22 mouse cellular contexts compared by ENCODE assay signal in genomic region chr4:114401993-114402731, GRCm38 (mm10). TPM values are rescaled to one million over a fixed set of nuclear protein-coding genes. Genes with fewer than 3 reads are reported as not detected.
DNase-seq lines count a peak whose midpoint lies in the region; ATAC-seq and TF ChIP-seq lines count a peak whose summit lies in the region.
"Had no signal": no experiment of that assay in that cellular context is flagged by ENCODE, and none has a peak within 500 bp of the region (broad histone marks: within the 10 kb centered on the region; RNA-seq: fewer than 3 reads in every experiment).

No protein-coding gene starts in this region.

- peaks cover 7% of the 10 kb centered on the region for H3K27me3 ChIP-seq in intestine, embryonic 14.5 days (replicated peaks; ENCODE audit: control insufficient read depth, insufficient read depth, low read length)
- H3K27me3 ChIP-seq in intestine, embryonic 15.5 days (replicated peaks): peaks cover 6% of the 10 kb centered on the region; the same call in 1 of the 2 replicates
- no peaks in the 10 kb centered on the region; the same call in 1 of the 2 replicates for H3K27me3 ChIP-seq in kidney, embryonic 14.5 days (ENCODE audit: control insufficient read depth, insufficient read depth, low read length)
- H3K27me3 ChIP-seq in kidney, postnatal 0 days (ENCODE audit: insufficient read depth, low read length): 0 out of 2 replicates have a peak, but pooled peaks cover 3% of the 10 kb centered on the region
- H3K27me3 ChIP-seq in hindbrain, embryonic 16.5 days (replicated peaks; ENCODE audit: control insufficient read depth, insufficient read depth, low read length): peaks cover 9% of the 10 kb centered on the region
- H3K27me3 ChIP-seq: Patski had no signal

- peak; percentile 38 for DNase-seq in intestine, embryonic 14.5 days (ENCODE audit: low spot score)
- DNase-seq in kidney, postnatal 0 days (ENCODE audit: low spot score): peak; percentile 64
- peak; percentile 17 to 50 for DNase-seq in kidney, postnatal 4 days
- DNase-seq in layer of hippocampus, adult 9-11 months: no peak
- DNase-seq: adrenal gland, postnatal 14 days; cerebellum, adult 11-12 months; cerebellum, adult 9-10 months; cerebellum, postnatal 25 days; gastrocnemius, postnatal 36 days; heart, adult 18-20 months; heart, postnatal 14 days had no signal

- ATAC-seq in intestine, embryonic 14.5 days (replicated peaks; ENCODE audit: low FRiP score, low TSS enrichment, low read depth): no peak
- ATAC-seq in intestine, embryonic 15.5 days: no peak
- ATAC-seq in kidney, embryonic 14.5 days (ENCODE audit: low FRiP score, low TSS enrichment): peak; percentile 48; the same call in 1 of the 2 replicates
- no peak for ATAC-seq in kidney, postnatal 0 days (replicated peaks; ENCODE audit: low FRiP score, low read depth)
- no peak for ATAC-seq in hindbrain, embryonic 16.5 days
- ATAC-seq: activated CD4-positive, CD25-positive, alpha-beta regulatory T cell, adult 4 months; forebrain, embryonic 15.5 days; Patski had no signal

- 64% methylated on average over 7 of the region's 7 CpGs for WGBS in intestine, embryonic 14.5 days
- WGBS in intestine, embryonic 15.5 days: 66% methylated on average over 7 of the region's 7 CpGs
- 47% methylated on average over 7 of the region's 7 CpGs for WGBS in kidney, embryonic 14.5 days
- WGBS in kidney, postnatal 0 days: 45% methylated on average over 7 of the region's 7 CpGs
- WGBS in hindbrain, embryonic 16.5 days: 65% methylated on average over 7 of the region's 7 CpGs

- H3K4me2 ChIP-seq in intestine, embryonic 14.5 days (ENCODE audit: low read length): no peak overlapping the region
- no peak overlapping the region for H3K4me2 ChIP-seq in intestine, embryonic 15.5 days (replicated peaks)
- no peak overlapping the region for H3K4me2 ChIP-seq in kidney, embryonic 14.5 days (replicated peaks; ENCODE audit: low read depth, low read length)
- H3K4me2 ChIP-seq in kidney, postnatal 0 days (ENCODE audit: low read length): no peak overlapping the region
- H3K4me2 ChIP-seq in hindbrain, embryonic 16.5 days (ENCODE audit: low read length): no peak overlapping the region
- H3K4me2 ChIP-seq: embryonic facial prominence, embryonic 15.5 days; forebrain, embryonic 15.5 days; heart, embryonic 11.5 days; heart, embryonic 15.5 days; hindbrain, embryonic 14.5 days had no signal

- H3K4me1 ChIP-seq in intestine, embryonic 14.5 days (replicated peaks; ENCODE audit: control insufficient read depth, insufficient read depth, low read length): 0 out of 2 replicates have a peak, but pooled peaks cover 5% of the 10 kb centered on the region
- peaks cover 3% of the 10 kb centered on the region; the same call in 1 of the 2 replicates for H3K4me1 ChIP-seq in intestine, embryonic 15.5 days (replicated peaks)
- peaks cover 9% of the 10 kb centered on the region for H3K4me1 ChIP-seq in kidney, embryonic 14.5 days (ENCODE audit: control insufficient read depth, insufficient read depth, low read length)
- H3K4me1 ChIP-seq in kidney, postnatal 0 days (replicated peaks; ENCODE audit: insufficient read depth, low read length): 0 out of 2 replicates have a peak, but pooled peaks cover 6% of the 10 kb centered on the region
- H3K4me1 ChIP-seq in hindbrain, embryonic 16.5 days (ENCODE audit: control insufficient read depth, insufficient read depth, low read depth, low read length): peaks cover 8% of the 10 kb centered on the region

- no peak overlapping the region for H3K4me3 ChIP-seq in intestine, embryonic 14.5 days (ENCODE audit: low read depth, low read length)
- no peak overlapping the region for H3K4me3 ChIP-seq in intestine, embryonic 15.5 days (replicated peaks)
- H3K4me3 ChIP-seq in kidney, embryonic 14.5 days (ENCODE audit: low read length): no peak overlapping the region
- no peak overlapping the region for H3K4me3 ChIP-seq in kidney, postnatal 0 days (replicated peaks; ENCODE audit: low read depth, low read length)
- no peak overlapping the region for H3K4me3 ChIP-seq in hindbrain, embryonic 16.5 days (ENCODE audit: low read length)
- H3K4me3 ChIP-seq: embryonic facial prominence, embryonic 15.5 days; erythroblast, embryonic 14.5 days; forebrain, embryonic 15.5 days; heart, embryonic 15.5 days had no signal

- no peaks in the 10 kb centered on the region for H3K36me3 ChIP-seq in intestine, embryonic 14.5 days (ENCODE audit: control insufficient read depth, insufficient read depth, low read length)
- no peaks in the 10 kb centered on the region for H3K36me3 ChIP-seq in intestine, embryonic 15.5 days
- H3K36me3 ChIP-seq in kidney, embryonic 14.5 days (ENCODE audit: control insufficient read depth, insufficient read depth, low read length): no peaks in the 10 kb centered on the region
- H3K36me3 ChIP-seq in kidney, postnatal 0 days (ENCODE audit: insufficient read depth, low read length): no peaks in the 10 kb centered on the region
- no peaks in the 10 kb centered on the region for H3K36me3 ChIP-seq in hindbrain, embryonic 16.5 days (ENCODE audit: control insufficient read depth, insufficient read depth, low read length)
- H3K36me3 ChIP-seq: embryonic facial prominence, embryonic 15.5 days; forebrain, embryonic 15.5 days; heart, embryonic 15.5 days had no signal

- no peak overlapping the region for H3K9ac ChIP-seq in intestine, embryonic 14.5 days (ENCODE audit: low read length)
- H3K9ac ChIP-seq in intestine, embryonic 15.5 days: no peak overlapping the region
- no peak overlapping the region for H3K9ac ChIP-seq in kidney, embryonic 14.5 days (ENCODE audit: low read depth, low read length)
- no peak overlapping the region for H3K9ac ChIP-seq in kidney, postnatal 0 days (ENCODE audit: low read depth, low read length)
- no peak overlapping the region for H3K9ac ChIP-seq in hindbrain, embryonic 16.5 days (ENCODE audit: low read depth, low read length)
- H3K9ac ChIP-seq: embryonic facial prominence, embryonic 15.5 days; forebrain, embryonic 15.5 days; heart, embryonic 15.5 days; hindbrain, embryonic 14.5 days had no signal

- no peaks in the 10 kb centered on the region for H3K9me3 ChIP-seq in intestine, embryonic 14.5 days (ENCODE audit: control insufficient read depth, low read length)
- H3K9me3 ChIP-seq in intestine, embryonic 15.5 days: no peaks in the 10 kb centered on the region
- H3K9me3 ChIP-seq in kidney, embryonic 14.5 days (ENCODE audit: control insufficient read depth, low read length): no peaks in the 10 kb centered on the region
- no peaks in the 10 kb centered on the region for H3K9me3 ChIP-seq in kidney, postnatal 0 days (replicated peaks; ENCODE audit: low read length)
- H3K9me3 ChIP-seq in hindbrain, embryonic 16.5 days (ENCODE audit: control insufficient read depth, low read length): no peaks in the 10 kb centered on the region
- H3K9me3 ChIP-seq: embryonic facial prominence, embryonic 15.5 days; forebrain, embryonic 15.5 days; heart, embryonic 15.5 days had no signal

- TF ChIP-seq CTCF in kidney, postnatal 0 days (IDR thresholded peaks at IDR 0.05; ENCODE audit: low read depth): no peak

- no peak overlapping the region for H3K27ac ChIP-seq in intestine, embryonic 14.5 days (ENCODE audit: low read depth)
- H3K27ac ChIP-seq in intestine, embryonic 15.5 days: no peak overlapping the region
- H3K27ac ChIP-seq in kidney, embryonic 14.5 days (ENCODE audit: low read depth, low read length): no peak overlapping the region; the same call in 1 of the 2 replicates
- H3K27ac ChIP-seq in kidney, postnatal 0 days: 0 out of 2 replicates have a peak overlapping the region, but pooled peaks have one; percentile 8
- H3K27ac ChIP-seq in hindbrain, embryonic 16.5 days (ENCODE audit: low read depth, low read length): no peak overlapping the region
- H3K27ac ChIP-seq: embryonic facial prominence, embryonic 15.5 days; forebrain, embryonic 15.5 days; heart, embryonic 15.5 days; hindbrain, embryonic 14.5 days had no signal

RNA-seq across cellular contexts. Expression of gene Trabd2b, which starts 4.4 kb away (rescaled TPM):
- 0.52 and 0.72 TPM in 2 replicates for polyA plus RNA-seq in intestine, embryonic 14.5 days (2014; fragmentation: Nextera tagmentation; extraction: Ambion mirVana)
- polyA plus RNA-seq in intestine, embryonic 15.5 days (2015; fragmentation: Nextera tagmentation; extraction: Ambion mirVana): 0.53 and 0.61 TPM in 2 replicates
- 4.1 and 5.0 TPM in 2 replicates for polyA plus RNA-seq in kidney, embryonic 14.5 days (2014; fragmentation: Nextera tagmentation; extraction: Ambion mirVana)
- 5.2 and 5.8 TPM in 2 replicates for polyA plus RNA-seq in kidney, postnatal 0 days (2015; fragmentation: Nextera tagmentation; extraction: Ambion mirVana)
- 0.50 and 0.85 TPM in 2 replicates for polyA plus RNA-seq in hindbrain, embryonic 16.5 days (2015; fragmentation: Nextera tagmentation; extraction: Ambion mirVana)
- polyA plus RNA-seq: activated CD4-positive, CD25-positive, alpha-beta regulatory T cell, adult 4 months; erythroblast, embryonic 14.5 days had no signal
